Mouse (Mus musculus) erythroblast, adult 5-6 weeks (primary cell): ENCODE data around the gene Fam43a. TPM values are rescaled to one million over a fixed set of nuclear protein-coding genes. Genes with fewer than 3 reads are reported as not detected.

ENCODE experiments used
- ATAC-seq: replicated peaks from 2 replicates; pipeline ENCODE4 v1.8.0; 2016; ENCODE audit warnings: moderate number of reproducible peaks, mild to moderate bottlenecking, moderate TSS enrichment, inconsistent platforms; ENCODE audit not compliant: poor library complexity, low FRiP score, severe bottlenecking
- total RNA-seq, 2 experiments: library from RNA; stranded (forward) in 1 of 2; stranded (reverse) in 1 of 2; fragments of 150-400 nt in 1 of 2; fragments of 200-764, 138-1000 nt in 1 of 2; gene quantifications; 2 replicates each; pipeline versions ENCODE4 v1.2.3 to v1.2.4; 2015 to 2017; ENCODE audit warnings: low replicate concordance in 2 of 2

The Fam43a gene
- total RNA-seq (2015; ENCODE audit: low replicate concordance) (0.58 and 0.63 TPM in 2 replicates), total RNA-seq (2017; ENCODE audit: low replicate concordance) (0.84 and 1.4 TPM in 2 replicates)

GRCm38 (mm10) chr16:30599491-30600268 lies at the start of gene Fam43a:
Gene Fam43a (plus strand): TSS chr16:30599723.
- no peak for ATAC-seq

GRCm38 (mm10) chr16:30549966-30550747 lies 49.4 kb upstream of the Fam43a start:
- peak; percentile 89 for ATAC-seq

GRCm38 (mm10) chr16:30550748-30551192 lies 48.8 kb upstream of the Fam43a start, which contains the start of gene Tmem44:
Gene Tmem44 (minus strand): TSS chr16:30550842.
- ATAC-seq: peak; percentile 45

- no peak for ATAC-seq
These were observed 46.7 kb upstream of the Fam43a start for GRCm38 (mm10) chr16:30552621-30553338.

- ATAC-seq: no peak
These were observed 45.4 kb upstream of the Fam43a start for GRCm38 (mm10) chr16:30554109-30554508.

GRCm38 (mm10) chr16:30559312-30559992 lies 40.1 kb upstream of the Fam43a start:
- ATAC-seq: no peak

GRCm38 (mm10) chr16:30560601-30561000 lies 38.9 kb upstream of the Fam43a start:
- ATAC-seq: no peak

GRCm38 (mm10) chr16:30565631-30566030 lies 33.9 kb upstream of the Fam43a start:
- peak; percentile 95 for ATAC-seq

- no peak for ATAC-seq
These were observed 29.4 kb upstream of the Fam43a start for GRCm38 (mm10) chr16:30570173-30570572.

- ATAC-seq: no peak
These were observed 28.1 kb upstream of the Fam43a start for GRCm38 (mm10) chr16:30571378-30571777.

GRCm38 (mm10) chr16:30572239-30572638 lies 27.3 kb upstream of the Fam43a start:
- ATAC-seq: no peak

GRCm38 (mm10) chr16:30575815-30576214 lies 23.7 kb upstream of the Fam43a start:
- ATAC-seq: no peak

- ATAC-seq: no peak
These were observed 23.1 kb upstream of the Fam43a start for GRCm38 (mm10) chr16:30576392-30576791.

- ATAC-seq: no peak
These were observed 18.8 kb upstream of the Fam43a start for GRCm38 (mm10) chr16:30580765-30581164.

- no peak for ATAC-seq
These were observed 12.5 kb upstream of the Fam43a start for GRCm38 (mm10) chr16:30586935-30587493.

- ATAC-seq: peak; percentile 95
These were observed 11.8 kb upstream of the Fam43a start, which contains the start of gene Lsg1 for GRCm38 (mm10) chr16:30587494-30588327. Gene Lsg1 (minus strand): TSS chr16:30587592.

GRCm38 (mm10) chr16:30590264-30591209 lies 9.0 kb upstream of the Fam43a start:
- ATAC-seq: no peak
